Mouse (Mus musculus): Measurements from ENCODE around the gene Sptlc3. TPM values are rescaled to one million over a fixed set of nuclear protein-coding genes. Genes with fewer than 3 reads are reported as not detected.
A peak's percentile ranks its signal among the peaks of the same experiment; 100 is the strongest.

The Sptlc3 gene
- polyA plus RNA-seq, 1 experiment from 2014 or later = 0.39 TPM

- Histone ChIP-seq H3K27me3 (ENCODE audit: control insufficient read depth, insufficient read depth, low read length) (no peaks in the 10 kb centered on the region), H3K36me3 (ENCODE audit: control insufficient read depth, insufficient read depth) (no peaks in the 10 kb centered on the region), H3K4me2 (ENCODE audit: low read depth, low read length) (no peak overlapping the region), H3K9ac (ENCODE audit: low read length) (no peak overlapping the region), H3K27ac (ENCODE audit: low read length) (no peak overlapping the region), H3K4me3 (ENCODE audit: low read length) (no peak overlapping the region), H3K4me1 (ENCODE audit: control insufficient read depth, insufficient read depth, low read length) (no peaks in the 10 kb centered on the region), H3K9me3 (replicated peaks; ENCODE audit: control insufficient read depth, low read length) (no peaks in the 10 kb centered on the region)
- WGBS = 42% methylated on average over 10 of the region's 10 CpGs
- peak; percentile 28; the same call in 1 of the 2 replicates for ATAC-seq (replicated peaks; ENCODE audit: extremely low read depth, insufficient read depth, low FRiP score)
Measured at GRCm38 (mm10) chr2:139590888-139591698, 97.4 kb downstream of the Sptlc3 start.

DNA sequence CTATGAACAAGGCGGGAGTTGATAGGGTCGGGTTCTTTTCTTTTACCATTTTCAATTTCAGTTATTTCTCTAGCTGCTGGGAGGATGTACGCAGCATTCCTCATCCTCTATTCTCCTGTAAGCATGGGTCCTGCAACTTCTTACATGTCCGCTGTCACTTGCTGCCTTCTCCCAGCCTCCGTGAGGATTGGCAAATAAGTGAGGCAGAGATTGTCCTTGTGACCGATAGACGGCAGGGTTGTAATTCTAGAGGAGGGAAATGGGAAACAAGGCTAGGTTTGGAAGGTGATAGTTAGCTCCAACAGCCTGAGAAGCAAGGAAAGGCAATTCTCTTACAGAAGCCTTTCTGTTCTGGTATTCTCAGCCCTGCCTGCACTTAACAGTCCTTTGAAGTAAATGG is 98.4 kb downstream of the Sptlc3 start:
- Histone ChIP-seq H3K27ac (ENCODE audit: low read length) (no peak overlapping the region), H3K4me1 (ENCODE audit: control insufficient read depth, insufficient read depth, low read length) (no peaks in the 10 kb centered on the region), H3K9me3 (replicated peaks; ENCODE audit: control insufficient read depth, low read length) (no peaks in the 10 kb centered on the region), H3K9ac (ENCODE audit: low read length) (no peak overlapping the region), H3K27me3 (ENCODE audit: control insufficient read depth, insufficient read depth, low read length) (no peaks in the 10 kb centered on the region), H3K4me2 (ENCODE audit: low read depth, low read length) (no peak overlapping the region), H3K36me3 (ENCODE audit: control insufficient read depth, insufficient read depth) (no peaks in the 10 kb centered on the region), H3K4me3 (ENCODE audit: low read length) (no peak overlapping the region)
- ATAC-seq (replicated peaks; ENCODE audit: extremely low read depth, insufficient read depth, low FRiP score) = no peak
- 64% methylated on average over 7 of the region's 7 CpGs for WGBS

DNA sequence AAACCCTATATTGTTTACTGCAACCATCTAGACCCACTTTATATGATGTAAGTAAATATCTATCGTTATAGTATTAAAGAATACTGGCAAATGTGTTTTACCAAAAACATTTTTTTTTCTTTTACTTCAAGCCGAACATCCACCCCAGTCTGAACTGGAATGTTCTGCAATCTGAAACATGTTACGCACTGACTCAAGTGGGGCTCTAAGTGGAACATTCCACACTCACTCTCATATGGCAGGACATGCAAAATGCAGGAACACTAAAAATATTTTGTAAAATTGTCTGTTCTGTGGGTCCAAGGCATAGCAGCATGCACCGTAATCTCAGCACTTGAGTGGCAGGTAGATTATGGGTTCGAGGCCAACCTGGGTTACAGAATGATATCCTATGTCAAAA is 103.5 kb downstream of the Sptlc3 start:
- WGBS = 73% methylated on average over 5 of the region's 5 CpGs
- H3K27ac ChIP-seq (ENCODE audit: low read length) = no peak overlapping the region
- no peak overlapping the region for H3K4me2 ChIP-seq (ENCODE audit: low read depth, low read length)
- no peak overlapping the region for H3K4me3 ChIP-seq (ENCODE audit: low read length)
- no peaks in the 10 kb centered on the region for H3K27me3 ChIP-seq (ENCODE audit: control insufficient read depth, insufficient read depth, low read length)
- no peaks in the 10 kb centered on the region for H3K9me3 ChIP-seq (replicated peaks; ENCODE audit: control insufficient read depth, low read length)
- no peak overlapping the region for H3K9ac ChIP-seq (ENCODE audit: low read length)
- no peaks in the 10 kb centered on the region for H3K4me1 ChIP-seq (ENCODE audit: control insufficient read depth, insufficient read depth, low read length)
- no peaks in the 10 kb centered on the region for H3K36me3 ChIP-seq (ENCODE audit: control insufficient read depth, insufficient read depth)
- no peak for ATAC-seq (replicated peaks; ENCODE audit: extremely low read depth, insufficient read depth, low FRiP score)

DNA sequence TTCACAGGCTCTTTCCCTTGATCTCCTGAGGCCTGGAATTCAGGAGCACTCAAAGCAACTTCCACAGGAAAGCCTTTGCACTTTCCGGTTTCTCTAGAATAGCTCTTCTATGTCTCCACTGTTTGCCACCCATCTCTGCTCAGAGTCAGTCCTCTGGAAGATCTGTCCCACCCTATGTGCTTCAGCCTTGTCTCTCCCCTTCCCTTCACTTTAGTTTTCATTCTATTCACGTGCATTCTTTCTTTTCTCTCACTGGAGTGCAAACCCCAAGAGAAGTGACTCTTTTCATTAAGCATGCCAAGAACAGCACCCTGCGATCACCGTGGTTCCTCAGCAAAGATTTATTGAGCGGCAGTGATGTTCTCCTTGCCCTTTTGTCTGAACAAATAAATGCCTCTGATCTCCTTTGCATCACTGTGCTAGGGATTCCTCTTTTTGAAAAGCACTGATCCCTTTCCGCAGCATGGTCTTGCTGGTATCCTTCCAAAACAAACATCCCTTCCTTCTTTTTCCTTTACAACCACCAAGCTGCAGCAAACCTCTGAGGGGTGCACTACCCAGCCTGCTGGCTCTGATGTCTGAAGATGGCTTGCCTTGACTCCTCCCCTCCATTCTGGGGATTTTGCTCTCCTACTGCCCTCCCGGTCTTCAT is 108.0 kb downstream of the Sptlc3 start:
- no peaks in the 10 kb centered on the region for H3K27me3 ChIP-seq (ENCODE audit: control insufficient read depth, insufficient read depth, low read length)
- no peak overlapping the region for H3K9ac ChIP-seq (ENCODE audit: low read length)
- H3K4me1 ChIP-seq (ENCODE audit: control insufficient read depth, insufficient read depth, low read length) = no peaks in the 10 kb centered on the region
- no peak overlapping the region for H3K4me3 ChIP-seq (ENCODE audit: low read length)
- 34% methylated on average over 7 of the region's 7 CpGs for WGBS
- no peak overlapping the region for H3K27ac ChIP-seq (ENCODE audit: low read length)
- H3K36me3 ChIP-seq (ENCODE audit: control insufficient read depth, insufficient read depth) = no peaks in the 10 kb centered on the region
- ATAC-seq (replicated peaks; ENCODE audit: extremely low read depth, insufficient read depth, low FRiP score) = no peak
- H3K9me3 ChIP-seq (replicated peaks; ENCODE audit: control insufficient read depth, low read length) = no peaks in the 10 kb centered on the region
- H3K4me2 ChIP-seq (ENCODE audit: low read depth, low read length) = no peak overlapping the region

DNA sequence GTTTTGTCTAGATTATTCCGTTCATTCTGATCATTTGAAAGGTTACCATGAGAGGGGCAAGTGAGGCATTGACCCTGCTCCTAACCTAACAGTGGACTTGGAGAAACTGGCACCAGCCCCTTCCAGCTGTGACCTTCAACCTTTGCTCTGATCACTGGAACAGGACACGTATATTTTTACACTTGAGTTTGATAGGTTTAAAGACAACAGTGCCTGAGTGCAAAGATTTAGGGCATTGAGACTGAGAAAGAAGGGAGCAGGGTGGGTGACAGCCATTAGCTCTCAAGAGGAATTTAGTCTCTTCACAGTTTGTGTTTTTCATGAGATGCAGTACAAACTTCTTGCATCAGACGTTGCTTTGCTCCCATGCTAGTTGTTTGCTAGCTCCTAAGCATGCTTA is 114.5 kb downstream of the Sptlc3 start:
- H3K36me3 ChIP-seq (ENCODE audit: control insufficient read depth, insufficient read depth) = no peaks in the 10 kb centered on the region
- no peak overlapping the region for H3K27ac ChIP-seq (ENCODE audit: low read length)
- H3K9me3 ChIP-seq (replicated peaks; ENCODE audit: control insufficient read depth, low read length) = no peaks in the 10 kb centered on the region
- H3K27me3 ChIP-seq (ENCODE audit: control insufficient read depth, insufficient read depth, low read length) = no peaks in the 10 kb centered on the region
- no peak overlapping the region for H3K9ac ChIP-seq (ENCODE audit: low read length)
- no peak overlapping the region for H3K4me3 ChIP-seq (ENCODE audit: low read length)
- ATAC-seq (replicated peaks; ENCODE audit: extremely low read depth, insufficient read depth, low FRiP score) = no peak
- H3K4me2 ChIP-seq (ENCODE audit: low read depth, low read length) = no peak overlapping the region
- 53% methylated on average over 3 of the region's 3 CpGs for whole genome bisulfite sequencing
- no peaks in the 10 kb centered on the region for H3K4me1 ChIP-seq (ENCODE audit: control insufficient read depth, insufficient read depth, low read length)

GRCm38 (mm10) chr2:139608810-139609209 is 115.1 kb downstream of the Sptlc3 start:
- Histone ChIP-seq H3K9ac (ENCODE audit: low read length) (no peak overlapping the region), H3K4me1 (ENCODE audit: control insufficient read depth, insufficient read depth, low read length) (no peaks in the 10 kb centered on the region), H3K4me3 (ENCODE audit: low read length) (no peak overlapping the region), H3K36me3 (ENCODE audit: control insufficient read depth, insufficient read depth) (no peaks in the 10 kb centered on the region), H3K9me3 (replicated peaks; ENCODE audit: control insufficient read depth, low read length) (no peaks in the 10 kb centered on the region), H3K27ac (ENCODE audit: low read length) (no peak overlapping the region), H3K27me3 (ENCODE audit: control insufficient read depth, insufficient read depth, low read length) (no peaks in the 10 kb centered on the region), H3K4me2 (ENCODE audit: low read depth, low read length) (no peak overlapping the region)
- 27% methylated on average over 7 of the region's 7 CpGs for WGBS
- ATAC-seq (replicated peaks; ENCODE audit: extremely low read depth, insufficient read depth, low FRiP score) = no peak

- H3K27ac ChIP-seq (ENCODE audit: low read length) = no peak overlapping the region
- H3K4me2 ChIP-seq (ENCODE audit: low read depth, low read length) = no peak overlapping the region
- 58% methylated on average over 7 of the region's 7 CpGs for WGBS
- H3K27me3 ChIP-seq (ENCODE audit: control insufficient read depth, insufficient read depth, low read length) = no peaks in the 10 kb centered on the region
- H3K4me1 ChIP-seq (ENCODE audit: control insufficient read depth, insufficient read depth, low read length) = no peaks in the 10 kb centered on the region
- ATAC-seq (replicated peaks; ENCODE audit: extremely low read depth, insufficient read depth, low FRiP score) = no peak
- no peaks in the 10 kb centered on the region for H3K9me3 ChIP-seq (replicated peaks; ENCODE audit: control insufficient read depth, low read length)
- no peaks in the 10 kb centered on the region for H3K36me3 ChIP-seq (ENCODE audit: control insufficient read depth, insufficient read depth)
- H3K4me3 ChIP-seq (ENCODE audit: low read length) = no peak overlapping the region
- no peak overlapping the region for H3K9ac ChIP-seq (ENCODE audit: low read length)
Measured at GRCm38 (mm10) chr2:139609231-139609630, 115.5 kb downstream of the Sptlc3 start.

- Histone ChIP-seq H3K27ac (ENCODE audit: low read length) (no peak overlapping the region), H3K9me3 (replicated peaks; ENCODE audit: control insufficient read depth, low read length) (no peaks in the 10 kb centered on the region), H3K4me3 (ENCODE audit: low read length) (no peak overlapping the region), H3K4me1 (ENCODE audit: control insufficient read depth, insufficient read depth, low read length) (no peaks in the 10 kb centered on the region), H3K9ac (ENCODE audit: low read length) (no peak overlapping the region), H3K36me3 (ENCODE audit: control insufficient read depth, insufficient read depth) (no peaks in the 10 kb centered on the region), H3K4me2 (ENCODE audit: low read depth, low read length) (no peak overlapping the region), H3K27me3 (ENCODE audit: control insufficient read depth, insufficient read depth, low read length) (no peaks in the 10 kb centered on the region)
- no peak for ATAC-seq (replicated peaks; ENCODE audit: extremely low read depth, insufficient read depth, low FRiP score)
- WGBS = 48% methylated on average over 8 of the region's 8 CpGs
Measured at GRCm38 (mm10) chr2:139609662-139610291, 116.1 kb downstream of the Sptlc3 start.

Data from heart, embryonic 16.5 days (tissue).